Mouse (Mus musculus): Measurements from ENCODE around the gene Gm12800.
"Not testable (repeated sequence)": the region's sequence is repeated elsewhere in the genome, so short reads cannot be mapped to it uniquely, and the experiment has no call there.

The Gm12800 gene

DNA sequence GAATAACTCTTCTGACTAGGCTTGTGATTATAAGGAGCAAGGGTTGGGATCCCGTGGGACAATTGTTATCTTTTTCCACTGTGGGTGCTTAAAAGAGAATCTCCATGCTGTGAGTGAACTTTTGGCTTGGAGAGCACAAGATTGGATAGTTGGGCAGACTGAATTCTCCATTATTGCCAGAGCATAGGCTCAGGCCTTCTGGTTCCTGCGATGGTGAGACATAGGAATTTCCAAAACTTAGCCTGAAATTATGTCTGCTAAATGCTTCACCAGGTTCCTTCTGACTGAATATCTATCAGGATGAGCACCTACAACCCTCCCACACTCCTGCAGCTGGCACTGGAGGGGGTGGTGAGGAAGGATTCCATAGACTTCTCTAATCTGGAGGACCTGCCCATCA lies at the start of gene Gm12800:
Gm12800 (plus strand) TSS at position 301 of the 400 bp plus-strand sequence.
- not testable (repeated sequence) for DNase-seq

DNA sequence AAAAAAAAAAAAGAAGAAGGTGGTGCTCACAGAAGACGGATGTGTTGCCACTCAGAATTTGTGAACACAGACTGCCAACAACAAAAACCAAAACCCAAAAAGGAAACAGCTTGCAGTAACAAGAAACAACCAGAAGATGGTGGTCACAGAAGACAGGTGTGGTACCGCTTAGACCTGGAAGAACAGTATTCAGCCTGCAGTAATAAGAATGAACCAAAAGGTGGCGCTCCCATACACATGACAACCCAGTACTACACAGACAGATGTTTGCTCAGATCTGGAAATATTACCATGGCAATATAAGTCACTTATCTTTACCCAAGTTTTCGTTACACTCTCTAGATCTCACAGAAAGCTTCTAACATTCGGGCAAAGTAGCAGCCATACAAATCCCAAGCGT lies 48.0 kb upstream of the Gm12800 start:
- peak; percentile 11 for DNase-seq

DNA sequence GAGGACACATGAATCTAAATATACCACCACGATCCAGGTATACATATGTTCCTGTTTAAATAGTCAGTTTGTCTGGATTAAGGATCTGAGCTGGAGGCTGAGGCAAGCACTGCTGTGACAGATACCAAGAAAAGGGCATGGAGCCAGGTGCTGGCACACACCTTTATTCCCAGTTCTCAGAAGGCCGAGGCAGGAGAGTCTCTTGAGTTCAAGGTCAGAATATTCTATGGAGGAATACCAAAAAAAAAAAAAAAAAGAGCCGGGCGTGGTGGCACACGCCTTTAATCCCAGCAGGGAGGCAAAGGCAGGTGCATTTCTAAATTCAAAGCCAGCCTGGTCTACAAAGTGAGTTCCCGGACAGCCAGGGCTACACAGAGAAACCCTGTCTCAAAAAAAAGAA lies 46.6 kb upstream of the Gm12800 start:
- no peak for DNase-seq

DNA sequence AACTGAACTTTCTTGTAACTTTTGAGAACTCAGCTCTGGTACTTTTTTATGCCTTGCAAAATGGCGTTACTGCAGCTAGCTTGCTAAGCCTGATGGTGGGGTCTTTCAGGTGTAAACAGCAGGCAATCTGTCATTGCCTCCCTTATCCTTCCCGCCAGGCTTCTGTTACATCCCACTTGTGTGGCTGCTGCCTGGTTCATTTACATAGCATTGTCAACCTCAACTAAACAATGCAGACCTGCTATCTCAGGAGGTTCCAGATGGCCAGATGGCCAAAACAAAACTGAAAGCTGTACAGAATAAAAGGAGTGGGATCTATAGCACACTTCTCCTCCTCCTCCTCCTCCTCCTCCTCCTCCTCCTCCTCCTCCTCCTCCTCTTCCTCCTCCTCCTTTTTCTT lies 36.9 kb upstream of the Gm12800 start:
- peak; percentile 34 for DNase-seq

DNA sequence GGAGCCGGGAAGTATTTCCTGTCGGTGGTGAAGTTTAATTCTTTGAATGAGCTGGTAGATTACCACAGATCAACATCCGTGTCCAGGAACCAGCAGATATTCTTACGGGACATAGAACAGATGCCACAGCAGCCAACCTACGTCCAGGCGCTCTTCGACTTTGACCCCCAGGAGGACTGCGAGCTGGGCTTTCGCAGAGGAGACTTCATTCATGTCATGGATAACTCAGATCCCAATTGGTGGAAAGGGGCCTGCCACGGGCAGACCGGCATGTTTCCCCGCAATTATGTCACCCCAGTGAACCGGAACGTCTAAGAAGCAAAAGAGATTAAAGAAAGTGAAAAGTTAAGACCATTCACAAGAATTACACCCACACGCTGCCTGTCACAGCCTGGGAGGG lies 33.2 kb upstream of the Gm12800 start:
- DNase-seq = not testable (repeated sequence)

GRCm38 (mm10) chr4:101883641-101884040 lies 25.3 kb upstream of the Gm12800 start:
- DNase-seq = no peak

GRCm38 (mm10) chr4:101889377-101889776 lies 19.5 kb upstream of the Gm12800 start:
- DNase-seq = no peak

DNA sequence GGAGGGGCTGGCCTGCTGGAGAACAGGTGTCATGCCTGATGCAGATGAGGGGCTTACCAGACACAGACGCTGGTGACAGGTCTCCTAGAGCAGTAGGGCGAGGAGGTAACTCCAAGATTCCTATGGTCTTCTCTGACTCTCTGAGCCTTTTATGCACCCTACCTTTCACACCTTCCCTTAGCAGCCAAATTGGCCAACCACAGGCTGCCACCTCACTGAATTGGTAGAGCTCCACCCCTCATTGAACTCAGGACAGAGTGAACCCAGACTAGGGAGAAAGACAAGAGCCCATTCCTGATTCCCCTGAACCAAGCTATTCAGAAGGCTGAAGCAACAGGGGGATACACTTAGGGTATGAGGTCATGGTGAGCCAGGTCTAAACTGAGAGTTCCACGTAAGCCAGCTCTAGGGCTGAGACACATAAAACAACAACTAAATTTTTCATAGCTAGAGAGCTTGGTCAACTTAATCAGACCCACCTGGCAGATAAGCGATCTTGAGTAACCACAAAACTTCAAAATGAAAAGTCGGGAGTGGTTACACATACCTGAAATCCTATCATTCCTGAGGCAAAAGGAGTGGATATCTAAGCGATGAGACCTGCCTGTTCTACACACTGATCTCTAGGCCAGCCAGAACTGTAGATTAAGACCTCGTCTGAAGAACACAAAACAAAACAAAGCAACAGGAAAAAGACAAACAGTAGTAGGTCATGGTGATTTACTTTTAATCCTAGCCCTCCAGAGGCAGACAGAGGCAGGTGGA lies 15.1 kb upstream of the Gm12800 start, which contains the start of gene C130073F10Rik:
C130073F10Rik (minus strand) TSS at position 134 of the 765 bp plus-strand sequence.
- no peak for DNase-seq

DNA sequence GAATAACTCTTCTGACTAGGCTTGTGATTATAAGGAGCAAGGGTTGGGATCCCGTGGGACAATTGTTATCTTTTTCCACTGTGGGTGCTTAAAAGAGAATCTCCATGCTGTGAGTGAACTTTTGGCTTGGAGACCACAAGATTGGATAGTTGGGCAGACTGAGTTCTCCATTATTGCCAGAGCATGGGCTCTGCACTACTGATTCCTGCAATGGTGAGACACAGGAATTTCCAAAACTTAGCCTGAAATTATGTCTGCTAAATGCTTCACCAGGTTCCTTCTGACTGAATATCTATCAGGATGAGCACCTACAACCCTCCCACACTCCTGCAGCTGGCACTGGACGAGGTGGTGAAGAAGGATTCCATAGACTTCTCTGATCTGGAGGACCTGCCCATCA lies 31.2 kb downstream of the Gm12800 start, which contains the start of gene Gm12794:
Gm12794 (plus strand) TSS at position 301 of the 400 bp plus-strand sequence.
- DNase-seq = not testable (repeated sequence)
